Comparison of ENCODE assay signal across 17 mouse cellular contexts in the genomic region with DNA sequence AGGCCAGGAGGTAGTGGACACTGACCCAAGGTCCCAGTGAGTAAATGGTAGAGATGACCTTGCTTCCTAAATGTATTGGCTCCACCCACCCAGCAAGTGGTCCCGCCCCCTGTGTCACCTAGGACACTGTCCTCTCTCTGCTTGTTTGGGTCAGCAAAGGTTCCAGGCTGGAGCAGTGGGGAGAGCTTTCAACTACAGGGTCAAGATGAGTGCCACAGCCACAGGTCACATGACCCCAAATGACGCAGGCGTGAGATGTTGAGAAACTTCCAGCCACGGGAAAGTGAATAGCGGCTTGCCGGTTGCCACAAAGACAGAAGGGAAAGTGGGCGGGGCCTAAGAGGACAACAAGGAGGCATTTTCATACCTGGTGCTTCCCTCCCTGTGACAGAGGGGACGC. TPM values are rescaled to one million over a fixed set of nuclear protein-coding genes. Genes with fewer than 3 reads are reported as not detected.
A peak's percentile ranks its signal among the peaks of the same experiment; 100 is the strongest.
DNase-seq lines count a peak whose midpoint lies in the region; ATAC-seq and TF ChIP-seq lines count a peak whose summit lies in the region.
"Had no signal": no experiment of that assay in that cellular context is flagged by ENCODE, and none has a peak within 500 bp of the region (broad histone marks: within the 10 kb centered on the region; RNA-seq: fewer than 3 reads in every experiment).

No protein-coding gene starts in this region.

- H3K9ac ChIP-seq in liver, postnatal 0 days (replicated peaks): no peak overlapping the region
- H3K9ac ChIP-seq in kidney, embryonic 16.5 days (replicated peaks; ENCODE audit: low read length): no peak overlapping the region
- H3K9ac ChIP-seq: embryonic facial prominence, embryonic 13.5 days; neural tube, embryonic 12.5 days had no signal

- no peak overlapping the region for H3K4me2 ChIP-seq in liver, postnatal 0 days (ENCODE audit: low read depth, low read length)
- H3K4me2 ChIP-seq in kidney, embryonic 16.5 days (replicated peaks; ENCODE audit: low read depth, low read length): no peak overlapping the region
- H3K4me2 ChIP-seq: embryonic facial prominence, embryonic 13.5 days; neural tube, embryonic 12.5 days had no signal

- no peak for TF ChIP-seq EP300 in liver, postnatal 0 days (IDR thresholded peaks at IDR 0.05; ENCODE audit: low read depth)

- H3K36me3 ChIP-seq in liver, postnatal 0 days (replicated peaks; ENCODE audit: insufficient read depth, low read length): no peaks in the 10 kb centered on the region
- H3K36me3 ChIP-seq in kidney, embryonic 16.5 days (ENCODE audit: insufficient read depth, low read length): no peaks in the 10 kb centered on the region
- H3K36me3 ChIP-seq: embryonic facial prominence, embryonic 13.5 days had no signal

- no peak for TF ChIP-seq CTCF in liver, postnatal 0 days (IDR thresholded peaks at IDR 0.05; ENCODE audit: low read depth)

- H3K4me3 ChIP-seq in liver, postnatal 0 days (ENCODE audit: low read depth, low read length): no peak overlapping the region
- H3K4me3 ChIP-seq in kidney, embryonic 16.5 days (ENCODE audit: low read length): no peak overlapping the region
- H3K4me3 ChIP-seq: embryonic facial prominence, embryonic 13.5 days; neural tube, embryonic 12.5 days had no signal

- ATAC-seq in liver, postnatal 0 days: peak; percentile 90
- no peak for ATAC-seq in activated CD4-positive, CD25-positive, alpha-beta regulatory T cell, adult 4 months
- ATAC-seq in kidney, embryonic 16.5 days (ENCODE audit: low FRiP score, low TSS enrichment): no peak
- ATAC-seq: forebrain, embryonic 14.5 days; Patski had no signal

- 37% methylated on average over 8 of the region's 8 CpGs for WGBS in liver, postnatal 0 days (ENCODE audit: insufficient replicate concordance)
- WGBS in kidney, embryonic 16.5 days: 70% methylated on average over 8 of the region's 8 CpGs

- H3K27me3 ChIP-seq in liver, postnatal 0 days (ENCODE audit: insufficient read depth, low read length): no peaks in the 10 kb centered on the region
- no peaks in the 10 kb centered on the region for H3K27me3 ChIP-seq in kidney, embryonic 16.5 days (ENCODE audit: insufficient read depth, low read length)
- H3K27me3 ChIP-seq: embryonic facial prominence, embryonic 13.5 days; neural tube, embryonic 12.5 days; Patski had no signal

- peak; percentile 59 for DNase-seq in cerebellum, adult 9-11 months
- no peak for DNase-seq in cerebellum, postnatal 14 days
- DNase-seq in 416B (ENCODE audit: low read depth): peak; percentile 95
- DNase-seq in c-Kit-positive CD71-negative TER-119-negative erythroid progenitor cells, embryonic 14.5 days (ENCODE audit: low read depth): peak; percentile 59
- peak; percentile 81 for DNase-seq in liver, postnatal 0 days
- no peak for DNase-seq in urinary bladder, postnatal 4 days (ENCODE audit: low spot score in 2 of 2)
- DNase-seq: cerebellum, adult 8-10 months; kidney, adult 18-20 months; left cerebral cortex, postnatal 4 days; retina, postnatal 1 day; spleen, adult 18-20 months had no signal

- peak overlapping the region; percentile 57; the same call in 1 of the 2 replicates for H3K27ac ChIP-seq in liver, postnatal 0 days (ENCODE audit: low read depth)
- H3K27ac ChIP-seq in kidney, embryonic 16.5 days (ENCODE audit: low read length): no peak overlapping the region
- H3K27ac ChIP-seq: embryonic facial prominence, embryonic 13.5 days; neural tube, embryonic 12.5 days had no signal

- H3K4me1 ChIP-seq in liver, postnatal 0 days (ENCODE audit: insufficient read depth): peaks cover 7% of the 10 kb centered on the region; the same call in 1 of the 2 replicates
- H3K4me1 ChIP-seq in kidney, embryonic 16.5 days (ENCODE audit: insufficient read depth, low read length): no peaks in the 10 kb centered on the region; the same call in 1 of the 2 replicates
- H3K4me1 ChIP-seq: embryonic facial prominence, embryonic 13.5 days; neural tube, embryonic 12.5 days had no signal

- no peaks in the 10 kb centered on the region for H3K9me3 ChIP-seq in liver, postnatal 0 days (ENCODE audit: low read length)
- H3K9me3 ChIP-seq in kidney, embryonic 16.5 days (ENCODE audit: low read length): no peaks in the 10 kb centered on the region
- H3K9me3 ChIP-seq: embryonic facial prominence, embryonic 13.5 days; neural tube, embryonic 12.5 days had no signal

RNA-seq across cellular contexts. Expression of a gene that starts 15.8 kb away (rescaled TPM):
- 7.0 and 7.5 TPM in 2 replicates for polyA plus RNA-seq in liver, postnatal 0 days (2015; fragmentation: Nextera tagmentation; extraction: Ambion mirVana)
- polyA plus RNA-seq in activated CD4-positive, CD25-positive, alpha-beta regulatory T cell, adult 4 months (2017; shearing (Covaris generic)): 10 to 100 TPM; 10.7 to 14.5 TPM
- polyA plus RNA-seq in kidney, embryonic 16.5 days (2015; fragmentation: Nextera tagmentation; extraction: Ambion mirVana): 44.1 and 44.7 TPM in 2 replicates

RNA-seq across cellular contexts. Expression of a gene that starts 25.5 kb away (rescaled TPM):
- polyA plus RNA-seq in liver, postnatal 0 days (2015; fragmentation: Nextera tagmentation; extraction: Ambion mirVana): 394 and 407 TPM in 2 replicates
- polyA plus RNA-seq in activated CD4-positive, CD25-positive, alpha-beta regulatory T cell, adult 4 months (2017; shearing (Covaris generic)): 1,000 to 10,000 TPM; 4,172 to 4,641 TPM
- polyA plus RNA-seq in kidney, embryonic 16.5 days (2015; fragmentation: Nextera tagmentation; extraction: Ambion mirVana): 981 and 1,131 TPM in 2 replicates

RNA-seq across cellular contexts. Expression of a gene that starts 26.0 kb away (rescaled TPM):
- 10.3 and 10.4 TPM in 2 replicates for polyA plus RNA-seq in liver, postnatal 0 days (2015; fragmentation: Nextera tagmentation; extraction: Ambion mirVana)
- polyA plus RNA-seq in activated CD4-positive, CD25-positive, alpha-beta regulatory T cell, adult 4 months (2017; shearing (Covaris generic)): 1 to 10 TPM in 1 of 2 experiments, not detected in 1; 1.4 TPM
- polyA plus RNA-seq in kidney, embryonic 16.5 days (2015; fragmentation: Nextera tagmentation; extraction: Ambion mirVana): 14.3 and 16.0 TPM in 2 replicates

RNA-seq across cellular contexts. Expression of a gene that starts 56.4 kb away (rescaled TPM):
- 0.12 and 0.14 TPM in 2 replicates for polyA plus RNA-seq in liver, postnatal 0 days (2015; fragmentation: Nextera tagmentation; extraction: Ambion mirVana)
- polyA plus RNA-seq in activated CD4-positive, CD25-positive, alpha-beta regulatory T cell, adult 4 months (2017; shearing (Covaris generic)): under 1 TPM in 1 of 2 experiments, not detected in 1; 0.13 TPM
- polyA plus RNA-seq in kidney, embryonic 16.5 days (2015; fragmentation: Nextera tagmentation; extraction: Ambion mirVana): 9.4 and 9.5 TPM in 2 replicates

Comparison
In these comparisons a context has a peak if more than half of its experiments do, and no peak if none do; other contexts are left out.
1. DNase-seq: peak in cerebellum, adult 9-11 months (single experiment), 416B (single experiment), c-Kit-positive CD71-negative TER-119-negative erythroid progenitor cells, embryonic 14.5 days (single experiment) and liver, postnatal 0 days (single experiment); none in cerebellum, postnatal 14 days (0 of 2) and urinary bladder, postnatal 4 days (0 of 2).